Comparison of ENCODE assay signal across 28 mouse cellular contexts in the genomic region with DNA sequence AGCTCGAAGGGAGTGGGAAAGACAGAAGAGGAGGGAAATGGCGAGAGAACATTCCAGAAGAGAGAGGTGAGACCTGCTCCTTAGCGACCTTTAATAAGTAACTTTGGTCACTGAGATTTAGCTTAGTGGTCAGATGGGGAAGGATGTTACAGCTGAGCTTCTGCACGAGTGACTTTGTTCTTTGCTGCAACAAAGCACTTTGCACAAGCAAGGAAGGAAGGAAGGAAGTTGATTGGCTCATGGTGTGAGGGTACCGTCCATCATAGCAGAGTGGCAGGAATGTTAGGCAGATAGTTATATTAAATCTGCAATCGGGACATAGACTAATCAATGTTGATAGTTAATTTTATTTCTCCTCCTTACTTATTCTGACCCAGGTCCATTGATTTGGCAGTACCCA. TPM values are rescaled to one million over a fixed set of nuclear protein-coding genes. Genes with fewer than 3 reads are reported as not detected.
DNase-seq lines count a peak whose midpoint lies in the region; ATAC-seq and TF ChIP-seq lines count a peak whose summit lies in the region.
"Had no signal": no experiment of that assay in that cellular context is flagged by ENCODE, and none has a peak within 500 bp of the region (broad histone marks: within the 10 kb centered on the region; RNA-seq: fewer than 3 reads in every experiment).

No protein-coding gene starts in this region.

- no peak overlapping the region for H3K4me2 ChIP-seq in midbrain, embryonic 11.5 days
- H3K4me2 ChIP-seq in midbrain, embryonic 15.5 days: no peak overlapping the region
- H3K4me2 ChIP-seq: embryonic facial prominence, embryonic 12.5 days; forebrain, embryonic 13.5 days; forebrain, embryonic 15.5 days had no signal

- no peak overlapping the region for H3K9ac ChIP-seq in midbrain, embryonic 11.5 days (ENCODE audit: low read length)
- no peak overlapping the region for H3K9ac ChIP-seq in midbrain, embryonic 15.5 days
- H3K9ac ChIP-seq: embryonic facial prominence, embryonic 12.5 days; forebrain, embryonic 13.5 days; forebrain, embryonic 15.5 days; forebrain, postnatal 0 days had no signal

- 90% methylated on average over 6 of the region's 6 CpGs for WGBS in midbrain, embryonic 11.5 days
- WGBS in midbrain, embryonic 15.5 days: 91% methylated on average over 6 of the region's 6 CpGs
- 49% methylated on average over 6 of the region's 6 CpGs for WGBS in bone marrow, adult 2 months

- TF ChIP-seq CTCF in bone marrow, adult 2 months (IDR thresholded peaks at IDR 0.05; ENCODE audit: control insufficient read depth, insufficient read depth, low read length): no peak

- ATAC-seq in midbrain, embryonic 11.5 days (ENCODE audit: low FRiP score): no peak
- no peak for ATAC-seq in midbrain, embryonic 15.5 days (replicated peaks)
- peak; percentile 61 for ATAC-seq in megakaryocyte progenitor cell, adult 5-6 weeks (replicated peaks; ENCODE audit: poor library complexity)
- ATAC-seq: CD4-positive, CD25-positive, alpha-beta regulatory T cell, adult 4 months; forebrain, embryonic 13.5 days; forebrain, embryonic 15.5 days; forebrain, postnatal 0 days; Patski had no signal

- no peak for TF ChIP-seq POLR2A in bone marrow, adult 2 months (IDR thresholded peaks at IDR 0.05; ENCODE audit: borderline replicate concordance, control insufficient read depth, low read depth, low read length)

- H3K27me3 ChIP-seq in midbrain, embryonic 11.5 days (ENCODE audit: control insufficient read depth, insufficient read depth, low read length): no peaks in the 10 kb centered on the region
- no peaks in the 10 kb centered on the region for H3K27me3 ChIP-seq in midbrain, embryonic 15.5 days (replicated peaks)
- H3K27me3 ChIP-seq: CH12.LX; embryonic facial prominence, embryonic 12.5 days; forebrain, embryonic 13.5 days; forebrain, embryonic 15.5 days; Patski had no signal

- no peak overlapping the region for H3K27ac ChIP-seq in midbrain, embryonic 11.5 days (ENCODE audit: low read depth, low read length)
- H3K27ac ChIP-seq in midbrain, embryonic 15.5 days: no peak overlapping the region
- H3K27ac ChIP-seq in bone marrow, adult 2 months (ENCODE audit: control insufficient read depth, insufficient read depth, low read depth, low read length, poor library complexity): peak overlapping the region; percentile 79
- H3K27ac ChIP-seq: embryonic facial prominence, embryonic 10.5 days; embryonic facial prominence, embryonic 12.5 days; forebrain, embryonic 13.5 days; forebrain, embryonic 15.5 days had no signal

- no peaks in the 10 kb centered on the region for H3K9me3 ChIP-seq in midbrain, embryonic 11.5 days (ENCODE audit: control insufficient read depth, low read length)
- no peaks in the 10 kb centered on the region for H3K9me3 ChIP-seq in midbrain, embryonic 15.5 days
- H3K9me3 ChIP-seq: embryonic facial prominence, embryonic 10.5 days; embryonic facial prominence, embryonic 12.5 days; forebrain, embryonic 13.5 days; forebrain, embryonic 15.5 days; G1E had no signal

- DNase-seq in midbrain, embryonic 11.5 days (ENCODE audit: low spot score, missing footprints): peak; percentile 74
- DNase-seq in thymus, postnatal 36 days: no peak
- no peak for DNase-seq in ovary, postnatal 14 days (ENCODE audit: low spot score)
- DNase-seq: adrenal gland, adult 2 months; adrenal gland, postnatal 10 days; adrenal gland, postnatal 25 days; B cell, adult 2 months; cerebellum, adult 11-12 months; cerebellum, adult 2 months; cerebellum, adult 9-10 months; cerebellum, postnatal 10 days; cerebellum, postnatal 25 days; forebrain, postnatal 0 days had no signal

- H3K4me1 ChIP-seq in midbrain, embryonic 11.5 days (ENCODE audit: control insufficient read depth, insufficient read depth, low read length): peaks cover 4% of the 10 kb centered on the region
- H3K4me1 ChIP-seq in midbrain, embryonic 15.5 days: peaks cover 4% of the 10 kb centered on the region
- peaks cover 2% of the 10 kb centered on the region for H3K4me1 ChIP-seq in bone marrow, adult 2 months (ENCODE audit: control insufficient read depth, insufficient read depth, low read length)
- H3K4me1 ChIP-seq: embryonic facial prominence, embryonic 12.5 days had no signal

- peaks cover 23% of the 10 kb centered on the region for H3K36me3 ChIP-seq in midbrain, embryonic 11.5 days (ENCODE audit: control insufficient read depth, insufficient read depth, low read length)
- peaks cover 56% of the 10 kb centered on the region for H3K36me3 ChIP-seq in midbrain, embryonic 15.5 days (replicated peaks)

- no peak overlapping the region for H3K4me3 ChIP-seq in midbrain, embryonic 11.5 days (ENCODE audit: low read depth, low read length)
- H3K4me3 ChIP-seq in midbrain, embryonic 15.5 days: no peak overlapping the region
- no peak overlapping the region for H3K4me3 ChIP-seq in bone marrow, adult 2 months (replicated peaks; ENCODE audit: control insufficient read depth, low read depth, low read length)
- H3K4me3 ChIP-seq: embryonic facial prominence, embryonic 10.5 days; embryonic facial prominence, embryonic 12.5 days; forebrain, embryonic 13.5 days; forebrain, embryonic 15.5 days had no signal

RNA-seq across cellular contexts. Expression of a gene that starts 5.6 kb away (rescaled TPM):
- 72.9 and 83.6 TPM in 2 replicates for polyA plus RNA-seq in midbrain, embryonic 11.5 days (2014; fragmentation: Nextera tagmentation; extraction: Ambion mirVana)
- polyA plus RNA-seq in midbrain, embryonic 15.5 days (2015; fragmentation: Nextera tagmentation; extraction: Ambion mirVana): 54.6 and 56.2 TPM in 2 replicates
- 132 and 202 TPM in 2 replicates for polyA plus RNA-seq in bone marrow, adult 2 months (2011; ENCODE audit: insufficient read depth, insufficient read length, low replicate concordance, missing spikeins)
- total RNA-seq in megakaryocyte progenitor cell, adult 5-6 weeks (2015): 34.5 and 39.3 TPM in 2 replicates
- total RNA-seq in megakaryocyte progenitor cell, adult 5-6 weeks (2017): 50.7 and 56.0 TPM in 2 replicates

RNA-seq across cellular contexts. Expression of a gene that starts 14.9 kb away (rescaled TPM):
- not detected in 2 replicates for polyA plus RNA-seq in midbrain, embryonic 11.5 days (2014; fragmentation: Nextera tagmentation; extraction: Ambion mirVana)
- polyA plus RNA-seq in midbrain, embryonic 15.5 days (2015; fragmentation: Nextera tagmentation; extraction: Ambion mirVana): not detected in 2 replicates
- not detected in 2 replicates for polyA plus RNA-seq in bone marrow, adult 2 months (2011; ENCODE audit: insufficient read depth, insufficient read length, low replicate concordance, missing spikeins)
- total RNA-seq in megakaryocyte progenitor cell, adult 5-6 weeks (2015): not detected in 2 replicates
- not detected in 2 replicates for total RNA-seq in megakaryocyte progenitor cell, adult 5-6 weeks (2017)
- total RNA-seq: adrenal gland, adult 2 months; adrenal gland, postnatal 10 days; adrenal gland, postnatal 25 days; adrenal gland, postnatal 4 days; CH12.LX; forebrain, postnatal 0 days; G1E had no signal
- polyA plus RNA-seq: adrenal gland, adult 2 months; CD4-positive, CD25-positive, alpha-beta regulatory T cell, adult 4 months; cerebellum, adult 2 months; cortical plate, adult 2 months; embryonic facial prominence, embryonic 10.5 days; embryonic facial prominence, embryonic 12.5 days; embryonic facial prominence, embryonic 14.5 days; forebrain, embryonic 11.5 days; forebrain, embryonic 13.5 days; forebrain, embryonic 15.5 days; forebrain, postnatal 0 days; G1E; Patski had no signal

RNA-seq across cellular contexts. Expression of a gene that starts 22.9 kb away (rescaled TPM):
- 2.5 and 4.1 TPM in 2 replicates for polyA plus RNA-seq in midbrain, embryonic 11.5 days (2014; fragmentation: Nextera tagmentation; extraction: Ambion mirVana)
- polyA plus RNA-seq in midbrain, embryonic 15.5 days (2015; fragmentation: Nextera tagmentation; extraction: Ambion mirVana): 3.8 and 5.5 TPM in 2 replicates
- polyA plus RNA-seq in bone marrow, adult 2 months (2011; ENCODE audit: insufficient read depth, insufficient read length, low replicate concordance, missing spikeins): 5.6 and 6.9 TPM in 2 replicates
- 0.12 and 0.20 TPM in 2 replicates for total RNA-seq in megakaryocyte progenitor cell, adult 5-6 weeks (2015)
- not detected in 2 replicates for total RNA-seq in megakaryocyte progenitor cell, adult 5-6 weeks (2017)
- polyA plus RNA-seq: CD4-positive, CD25-positive, alpha-beta regulatory T cell, adult 4 months had no signal

RNA-seq across cellular contexts. Expression of a gene that starts 29.1 kb away (rescaled TPM):
- 18.0 and 18.1 TPM in 2 replicates for polyA plus RNA-seq in midbrain, embryonic 11.5 days (2014; fragmentation: Nextera tagmentation; extraction: Ambion mirVana)
- 15.3 and 17.5 TPM in 2 replicates for polyA plus RNA-seq in midbrain, embryonic 15.5 days (2015; fragmentation: Nextera tagmentation; extraction: Ambion mirVana)
- 7.4 and 8.4 TPM in 2 replicates for polyA plus RNA-seq in bone marrow, adult 2 months (2011; ENCODE audit: insufficient read depth, insufficient read length, low replicate concordance, missing spikeins)
- 16.8 and 20.2 TPM in 2 replicates for total RNA-seq in megakaryocyte progenitor cell, adult 5-6 weeks (2015)
- total RNA-seq in megakaryocyte progenitor cell, adult 5-6 weeks (2017): 8.9 and 11.0 TPM in 2 replicates

RNA-seq across cellular contexts. Expression of a gene that starts 38.7 kb away (rescaled TPM):
- polyA plus RNA-seq in midbrain, embryonic 11.5 days (2014; fragmentation: Nextera tagmentation; extraction: Ambion mirVana): 11.8 and 12.8 TPM in 2 replicates
- polyA plus RNA-seq in midbrain, embryonic 15.5 days (2015; fragmentation: Nextera tagmentation; extraction: Ambion mirVana): 61.0 and 62.1 TPM in 2 replicates
- 15.0 and 29.1 TPM in 2 replicates for polyA plus RNA-seq in bone marrow, adult 2 months (2011; ENCODE audit: insufficient read depth, insufficient read length, low replicate concordance, missing spikeins)
- 3.1 and 3.6 TPM in 2 replicates for total RNA-seq in megakaryocyte progenitor cell, adult 5-6 weeks (2015)
- total RNA-seq in megakaryocyte progenitor cell, adult 5-6 weeks (2017): 19.7 and 24.5 TPM in 2 replicates
